In genomic region chr16:89569136-89569535, GRCm38 (mm10) we compare ENCODE assay signal across 19 mouse cellular contexts. TPM values are rescaled to one million over a fixed set of nuclear protein-coding genes. Genes with fewer than 3 reads are reported as not detected.
DNase-seq lines count a peak whose midpoint lies in the region; ATAC-seq and TF ChIP-seq lines count a peak whose summit lies in the region.
"Had no signal": no experiment of that assay in that cellular context is flagged by ENCODE, and none has a peak within 500 bp of the region (broad histone marks: within the 10 kb centered on the region; RNA-seq: fewer than 3 reads in every experiment).

No protein-coding gene starts in this region.

- no peak overlapping the region for H3K9ac ChIP-seq in forebrain, embryonic 14.5 days (ENCODE audit: low read length)
- no peak overlapping the region for H3K9ac ChIP-seq in midbrain, postnatal 0 days (replicated peaks; ENCODE audit: low read length, poor library complexity, severe bottlenecking)
- H3K9ac ChIP-seq in midbrain, embryonic 15.5 days, result no peak overlapping the region
- no peak overlapping the region for H3K9ac ChIP-seq in heart, embryonic 12.5 days
- H3K9ac ChIP-seq: embryonic facial prominence, embryonic 13.5 days; hindbrain, embryonic 12.5 days; liver, embryonic 13.5 days; midbrain, embryonic 13.5 days; neural tube, embryonic 12.5 days had no signal

- peak; percentile 69; the same call in 1 of the 2 replicates for ATAC-seq in forebrain, embryonic 14.5 days
- ATAC-seq in midbrain, postnatal 0 days (ENCODE audit: low FRiP score), result no peak
- ATAC-seq in midbrain, embryonic 15.5 days (replicated peaks), result no peak
- no peak for ATAC-seq in heart, embryonic 12.5 days (ENCODE audit: insufficient number of reproducible peaks, low FRiP score)
- ATAC-seq: midbrain, embryonic 13.5 days had no signal

- H3K9me3 ChIP-seq in forebrain, embryonic 14.5 days (replicated peaks; ENCODE audit: control insufficient read depth, low read length), result no peaks in the 10 kb centered on the region
- no peaks in the 10 kb centered on the region for H3K9me3 ChIP-seq in forebrain, embryonic 10.5 days
- no peaks in the 10 kb centered on the region for H3K9me3 ChIP-seq in midbrain, postnatal 0 days (ENCODE audit: low read length)
- no peaks in the 10 kb centered on the region for H3K9me3 ChIP-seq in midbrain, embryonic 15.5 days
- no peaks in the 10 kb centered on the region for H3K9me3 ChIP-seq in heart, embryonic 12.5 days (replicated peaks)
- H3K9me3 ChIP-seq: embryonic facial prominence, embryonic 13.5 days; heart, embryonic 10.5 days; hindbrain, embryonic 12.5 days; liver, embryonic 13.5 days; midbrain, embryonic 13.5 days; neural tube, embryonic 12.5 days had no signal

- H3K27ac ChIP-seq in forebrain, embryonic 14.5 days (ENCODE audit: low read depth, low read length), result no peak overlapping the region
- H3K27ac ChIP-seq in forebrain, embryonic 10.5 days, result no peak overlapping the region
- H3K27ac ChIP-seq in midbrain, postnatal 0 days (ENCODE audit: low read depth, low read length), result no peak overlapping the region
- no peak overlapping the region for H3K27ac ChIP-seq in midbrain, embryonic 15.5 days
- no peak overlapping the region for H3K27ac ChIP-seq in heart, embryonic 12.5 days (ENCODE audit: poor library complexity, severe bottlenecking)
- H3K27ac ChIP-seq: embryonic facial prominence, embryonic 13.5 days; gastrocnemius, adult 2 months; heart, embryonic 10.5 days; hindbrain, embryonic 12.5 days; liver, embryonic 13.5 days; midbrain, embryonic 13.5 days; neural tube, embryonic 12.5 days had no signal

- DNase-seq in forebrain, embryonic 14.5 days (ENCODE audit: low spot score), result peak; percentile 73
- DNase-seq in forebrain, embryonic 10.5 days (ENCODE audit: extremely low spot score, low spot score), result no peak
- DNase-seq in midbrain, postnatal 0 days (ENCODE audit: low spot score), result peak; percentile 59
- DNase-seq in cerebellum, postnatal 25 days, result peak; percentile 66 to 71
- peak; percentile 34 to 72 for DNase-seq in layer of hippocampus, postnatal 14 days (ENCODE audit: low spot score in 2 of 2)
- no peak for DNase-seq in lung, postnatal 4 days
- DNase-seq: adrenal gland, postnatal 10 days; gastrocnemius, adult 2 months; kidney, adult 9 months; liver, embryonic 13.5 days; retina, postnatal 1 day had no signal

- no peak for TF ChIP-seq CTCF in midbrain, postnatal 0 days (IDR thresholded peaks at IDR 0.05)

- WGBS in forebrain, embryonic 14.5 days, result 62% methylated on average over 6 of the region's 6 CpGs
- 92% methylated on average over 6 of the region's 6 CpGs for WGBS in forebrain, embryonic 10.5 days
- 78% methylated on average over 6 of the region's 6 CpGs for WGBS in midbrain, postnatal 0 days
- WGBS in midbrain, embryonic 15.5 days, result 79% methylated on average over 6 of the region's 6 CpGs
- WGBS in heart, embryonic 12.5 days, result 75% methylated on average over 6 of the region's 6 CpGs

- no peaks in the 10 kb centered on the region for H3K4me1 ChIP-seq in forebrain, embryonic 14.5 days (ENCODE audit: control insufficient read depth, insufficient read depth, low read length)
- H3K4me1 ChIP-seq in forebrain, embryonic 10.5 days, result no peaks in the 10 kb centered on the region
- H3K4me1 ChIP-seq in midbrain, postnatal 0 days (ENCODE audit: insufficient read depth, low read length), result no peaks in the 10 kb centered on the region
- H3K4me1 ChIP-seq in midbrain, embryonic 15.5 days, result no peaks in the 10 kb centered on the region
- peaks cover 7% of the 10 kb centered on the region; the same call in 1 of the 2 replicates for H3K4me1 ChIP-seq in heart, embryonic 12.5 days (replicated peaks)
- H3K4me1 ChIP-seq: embryonic facial prominence, embryonic 13.5 days; hindbrain, embryonic 12.5 days; liver, embryonic 13.5 days; midbrain, embryonic 13.5 days; neural tube, embryonic 12.5 days had no signal

- H3K36me3 ChIP-seq in forebrain, embryonic 14.5 days (ENCODE audit: control insufficient read depth, insufficient read depth, low read length), result no peaks in the 10 kb centered on the region
- no peaks in the 10 kb centered on the region for H3K36me3 ChIP-seq in forebrain, embryonic 10.5 days (replicated peaks)
- no peaks in the 10 kb centered on the region for H3K36me3 ChIP-seq in midbrain, postnatal 0 days (ENCODE audit: insufficient read depth, low read length)
- no peaks in the 10 kb centered on the region for H3K36me3 ChIP-seq in midbrain, embryonic 15.5 days (replicated peaks)
- no peaks in the 10 kb centered on the region for H3K36me3 ChIP-seq in heart, embryonic 12.5 days
- H3K36me3 ChIP-seq: embryonic facial prominence, embryonic 13.5 days; heart, embryonic 10.5 days; hindbrain, embryonic 12.5 days; liver, embryonic 13.5 days; midbrain, embryonic 13.5 days; neural tube, embryonic 12.5 days had no signal

- no peak overlapping the region for H3K4me2 ChIP-seq in forebrain, embryonic 14.5 days (ENCODE audit: low read length)
- no peak overlapping the region for H3K4me2 ChIP-seq in midbrain, postnatal 0 days (ENCODE audit: low read depth, low read length, poor library complexity, severe bottlenecking)
- H3K4me2 ChIP-seq in midbrain, embryonic 15.5 days, result no peak overlapping the region
- H3K4me2 ChIP-seq in heart, embryonic 12.5 days, result no peak overlapping the region
- H3K4me2 ChIP-seq: embryonic facial prominence, embryonic 13.5 days; hindbrain, embryonic 12.5 days; liver, embryonic 13.5 days; midbrain, embryonic 13.5 days; neural tube, embryonic 12.5 days had no signal

- H3K4me3 ChIP-seq in forebrain, embryonic 14.5 days (ENCODE audit: low read depth, low read length), result no peak overlapping the region
- no peak overlapping the region for H3K4me3 ChIP-seq in forebrain, embryonic 10.5 days
- no peak overlapping the region for H3K4me3 ChIP-seq in midbrain, postnatal 0 days (ENCODE audit: low read depth, low read length)
- no peak overlapping the region for H3K4me3 ChIP-seq in midbrain, embryonic 15.5 days
- no peak overlapping the region for H3K4me3 ChIP-seq in heart, embryonic 12.5 days
- H3K4me3 ChIP-seq: embryonic facial prominence, embryonic 13.5 days; gastrocnemius, adult 2 months; heart, embryonic 10.5 days; hindbrain, embryonic 12.5 days; liver, embryonic 13.5 days; midbrain, embryonic 13.5 days; neural tube, embryonic 12.5 days had no signal

- no peaks in the 10 kb centered on the region for H3K27me3 ChIP-seq in forebrain, embryonic 14.5 days (replicated peaks; ENCODE audit: control insufficient read depth, insufficient read depth, low read length)
- H3K27me3 ChIP-seq in forebrain, embryonic 10.5 days (ENCODE audit: poor library complexity, severe bottlenecking), result no peaks in the 10 kb centered on the region
- H3K27me3 ChIP-seq in midbrain, postnatal 0 days (ENCODE audit: insufficient read depth, low read length), result no peaks in the 10 kb centered on the region
- no peaks in the 10 kb centered on the region for H3K27me3 ChIP-seq in midbrain, embryonic 15.5 days (replicated peaks)
- H3K27me3 ChIP-seq in heart, embryonic 12.5 days (replicated peaks), result no peaks in the 10 kb centered on the region
- H3K27me3 ChIP-seq: embryonic facial prominence, embryonic 13.5 days; hindbrain, embryonic 12.5 days; liver, embryonic 13.5 days; midbrain, embryonic 13.5 days; neural tube, embryonic 12.5 days had no signal

RNA-seq across cellular contexts. Expression of gene Krtap11-1, which starts 1.8 kb away (rescaled TPM):
- polyA plus RNA-seq in forebrain, embryonic 14.5 days (2014; fragmentation: Nextera tagmentation; extraction: Ambion mirVana), result not detected in 2 replicates
- polyA plus RNA-seq in forebrain, embryonic 10.5 days (2016; fragmentation: Nextera tagmentation; extraction: Ambion mirVana), result not detected in 2 replicates
- not detected in 2 replicates for total RNA-seq in midbrain, postnatal 0 days (2014; rRNA removed)
- polyA plus RNA-seq in midbrain, postnatal 0 days (2015; fragmentation: Nextera tagmentation; extraction: Ambion mirVana), result not detected in 2 replicates
- not detected in 2 replicates for polyA plus RNA-seq in midbrain, embryonic 15.5 days (2015; fragmentation: Nextera tagmentation; extraction: Ambion mirVana)
- total RNA-seq in layer of hippocampus, postnatal 14 days (2021), result not detected
- not detected in 2 replicates for polyA plus RNA-seq in heart, embryonic 12.5 days (2016; fragmentation: Nextera tagmentation; extraction: Ambion mirVana)
- total RNA-seq: adrenal gland, postnatal 10 days; gastrocnemius, adult 2 months; left cerebral cortex, postnatal 14 days had no signal
- polyA plus RNA-seq: embryonic facial prominence, embryonic 13.5 days; heart, embryonic 10.5 days; hindbrain, embryonic 12.5 days; liver, embryonic 13.5 days; midbrain, embryonic 13.5 days; neural tube, embryonic 12.5 days had no signal

Comparison
In these comparisons a context has a peak if more than half of its experiments do, and no peak if none do; other contexts are left out.
1. DNase-seq: peak in forebrain, embryonic 14.5 days (single experiment), midbrain, postnatal 0 days (single experiment), cerebellum, postnatal 25 days (2 of 2) and layer of hippocampus, postnatal 14 days (2 of 2); none in forebrain, embryonic 10.5 days (single experiment) and lung, postnatal 4 days (0 of 2).